Mouse (Mus musculus) brain, embryonic 14.5 days (tissue): Measurements from ENCODE around the gene Eml4. TPM values are rescaled to one million over a fixed set of nuclear protein-coding genes. Genes with fewer than 3 reads are reported as not detected.

Source experiments
- DNase-seq: peaks from one replicate; pipeline ENCODE4 v3.0.0-alpha.2; 2011; ENCODE audit warnings: low read depth
- CTCF ChIP-seq: fragments of 200-500 bp; IDR thresholded peaks from 2 replicates; pipeline ENCODE4 v1.5.1; 2012; ENCODE audit warnings: inconsistent platforms, mild to moderate bottlenecking, moderate library complexity, borderline replicate concordance; ENCODE audit not compliant: insufficient read depth, insufficient read length; ENCODE audit errors: extremely low read depth
- POLR2A ChIP-seq: fragments of 200-500 bp; IDR thresholded peaks from 2 replicates; pipeline ENCODE4 v1.6.1; 2012; ENCODE audit warnings: mild to moderate bottlenecking, inconsistent platforms, borderline replicate concordance; ENCODE audit not compliant: poor library complexity, insufficient read depth, insufficient read length, severe bottlenecking; ENCODE audit errors: extremely low read depth
- polyA plus RNA-seq: library from polyadenylated mRNA; depleted of rRNA; stranded (reverse); fragments of >200 nt; gene quantifications from 2 replicates; pipeline ENCODE4 v1.2.3, GENCODE M21; 2012; rRNA removed

Gene Eml4
- 49.9 and 56.1 TPM in 2 replicates for polyA plus RNA-seq

DNA sequence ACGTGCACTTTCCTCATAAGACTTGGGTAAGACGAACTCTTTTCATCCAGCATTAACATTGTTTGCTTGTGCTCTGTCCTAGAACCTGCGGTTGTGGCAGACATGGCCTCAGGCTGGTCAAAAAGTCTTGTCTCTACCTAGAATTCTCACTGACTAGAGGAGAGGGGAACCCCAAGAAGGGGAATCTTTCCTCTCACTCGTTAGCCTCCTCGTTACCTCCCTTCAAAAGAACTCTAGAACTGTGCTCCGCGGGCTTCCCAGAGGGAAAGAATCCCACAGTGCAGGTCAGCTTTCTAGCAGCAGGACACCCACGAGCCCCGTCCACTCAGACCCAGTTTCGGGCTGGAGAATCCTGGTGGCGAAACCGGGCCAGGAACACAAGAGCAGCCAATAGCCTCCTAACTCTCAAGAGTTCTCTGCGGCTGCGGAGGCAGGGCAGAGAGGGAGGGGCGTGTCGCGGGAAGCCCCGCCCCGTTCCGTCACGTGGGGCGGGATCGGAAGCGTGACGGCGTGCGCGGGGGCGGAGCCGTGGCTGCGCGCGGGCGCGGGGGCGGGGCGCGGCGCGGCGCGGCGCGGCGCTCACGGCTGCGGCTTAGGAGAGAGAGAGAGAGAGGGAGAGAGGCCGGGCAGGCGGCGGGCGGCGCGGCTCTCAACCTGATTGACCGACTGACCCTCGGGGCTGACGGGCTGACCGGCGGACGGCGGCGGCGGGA lies at the start of gene Eml4:
Gene Eml4, plus strand, starts transcription at position 553 of the 713 bp plus-strand sequence.
- DNase-seq = peak; percentile 95
- TF ChIP-seq POLR2A (peak; percentile 84; the same call in 1 of the 2 replicates), CTCF (peak; percentile 4; the same call in 1 of the 2 replicates)

DNA sequence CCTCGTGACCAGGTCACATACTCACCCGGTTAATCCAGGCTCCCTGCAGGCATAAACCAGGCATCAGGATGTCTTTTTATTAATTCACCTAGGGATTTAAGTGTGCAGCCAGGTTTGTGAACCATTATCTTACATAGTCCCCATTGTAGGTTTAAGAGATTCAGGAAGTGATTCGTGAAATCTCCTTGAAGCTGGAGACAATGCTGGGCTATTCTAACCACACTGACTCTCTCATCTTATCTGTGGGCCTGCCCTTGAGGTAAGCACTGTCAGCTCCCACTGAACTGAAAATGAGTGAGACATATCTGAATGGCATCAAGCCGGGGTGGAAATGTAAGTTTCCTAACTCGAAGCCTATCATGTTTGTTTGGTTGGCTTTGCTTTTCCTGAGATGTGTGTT lies 49.3 kb upstream of the Eml4 start:
- TF ChIP-seq CTCF = no peak
- TF ChIP-seq POLR2A = no peak
- DNase-seq = no peak

DNA sequence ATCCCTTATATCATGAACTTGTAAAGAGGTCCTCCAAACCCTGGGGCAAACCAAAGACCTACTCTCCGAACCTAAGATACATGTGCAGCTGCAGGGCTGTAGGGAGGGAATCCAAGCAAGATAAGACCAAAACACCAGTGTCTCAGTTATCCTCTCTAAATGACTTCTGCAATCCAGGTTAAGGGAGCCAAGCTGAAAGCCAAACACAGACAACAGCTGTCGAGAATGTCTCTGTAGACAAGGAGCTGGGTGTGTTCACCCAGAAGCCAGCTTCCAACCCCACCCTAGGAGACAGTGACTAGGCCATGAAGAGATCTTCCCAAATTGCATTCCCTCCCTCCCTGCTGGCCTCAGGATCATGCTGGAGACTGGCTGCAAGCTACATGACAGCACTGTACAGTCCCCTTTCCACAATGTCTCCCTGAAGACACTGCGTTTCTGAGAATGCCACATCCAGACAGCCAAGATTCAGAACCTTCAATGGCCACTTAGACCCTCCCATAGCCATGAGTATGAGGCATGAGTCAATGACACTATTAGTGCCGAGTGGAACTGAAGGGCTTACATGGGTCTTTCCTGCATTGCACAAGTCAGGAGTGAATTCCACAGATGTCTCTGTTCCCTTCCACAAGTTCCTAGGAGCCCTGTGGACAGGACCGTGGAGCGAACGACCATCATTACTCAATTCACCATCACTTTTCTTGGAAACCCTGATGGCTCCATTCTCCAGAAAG lies 46.5 kb upstream of the Eml4 start:
- no peak for DNase-seq
- TF ChIP-seq CTCF (no peak), POLR2A (no peak)

DNA sequence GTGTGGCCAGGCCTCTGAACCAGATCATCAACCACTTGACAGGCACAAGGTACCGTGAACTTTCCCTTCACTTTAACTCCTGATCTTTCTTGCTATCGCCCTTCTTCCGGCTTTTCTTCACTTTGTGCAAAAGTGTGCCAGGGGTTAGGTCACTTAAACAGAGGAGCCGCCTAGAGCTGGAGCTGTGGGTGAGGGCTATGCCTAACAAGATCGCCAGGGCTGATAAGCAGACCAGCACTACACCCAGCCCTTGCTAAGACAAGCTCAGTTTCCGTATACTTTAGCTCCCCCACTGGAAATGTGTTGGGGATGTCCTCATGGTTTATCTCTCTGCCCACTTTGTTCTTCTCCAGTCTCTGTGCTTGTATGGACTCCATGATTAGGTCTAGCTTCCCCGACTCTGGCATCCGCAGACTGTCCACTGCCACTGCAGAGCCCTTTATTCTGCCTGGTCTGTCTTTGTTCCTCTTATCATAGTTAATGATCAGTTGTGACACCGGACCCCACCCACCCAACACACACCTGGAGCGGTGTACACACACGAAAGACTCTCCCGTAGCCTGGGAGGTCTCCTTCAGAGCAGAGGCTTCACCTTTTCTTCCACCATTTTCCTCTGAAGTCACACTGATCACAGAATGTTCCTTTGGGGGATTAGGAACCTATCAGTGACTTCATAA lies 43.6 kb upstream of the Eml4 start:
- DNase-seq = no peak
- TF ChIP-seq CTCF = no peak
- TF ChIP-seq POLR2A = no peak

DNA sequence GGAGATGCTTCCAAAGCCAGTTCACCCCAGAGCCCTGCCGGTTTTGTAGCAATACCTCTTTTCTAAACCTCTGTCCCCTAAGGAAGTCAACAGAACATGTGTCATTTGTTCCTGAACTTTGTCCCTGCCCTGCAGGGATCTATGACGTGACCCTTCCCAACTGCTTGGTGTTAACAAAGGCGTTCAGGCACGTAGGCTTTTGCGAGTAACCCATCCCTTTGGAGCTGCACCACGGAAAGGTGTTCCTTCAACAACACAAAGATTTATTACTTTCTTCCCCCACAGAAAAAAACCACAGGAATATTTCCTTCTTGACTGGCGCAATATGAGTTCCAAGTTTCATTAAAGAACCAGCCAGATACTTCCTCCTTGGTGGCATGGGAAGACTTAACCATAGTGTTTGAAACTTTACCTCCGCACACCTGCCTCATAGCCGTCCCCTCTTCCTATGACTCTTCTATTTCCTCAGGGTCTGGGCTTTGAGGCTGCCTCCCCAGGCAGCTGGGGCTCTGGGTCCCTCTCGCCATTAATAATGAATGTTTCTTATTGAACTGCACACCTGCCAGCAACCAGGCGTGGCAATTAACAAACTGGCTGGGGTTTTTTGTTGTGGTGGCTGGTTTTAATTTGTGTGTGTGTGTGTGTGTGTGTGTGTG lies 43.0 kb upstream of the Eml4 start:
- no peak for DNase-seq
- TF ChIP-seq CTCF = no peak
- no peak for TF ChIP-seq POLR2A

DNA sequence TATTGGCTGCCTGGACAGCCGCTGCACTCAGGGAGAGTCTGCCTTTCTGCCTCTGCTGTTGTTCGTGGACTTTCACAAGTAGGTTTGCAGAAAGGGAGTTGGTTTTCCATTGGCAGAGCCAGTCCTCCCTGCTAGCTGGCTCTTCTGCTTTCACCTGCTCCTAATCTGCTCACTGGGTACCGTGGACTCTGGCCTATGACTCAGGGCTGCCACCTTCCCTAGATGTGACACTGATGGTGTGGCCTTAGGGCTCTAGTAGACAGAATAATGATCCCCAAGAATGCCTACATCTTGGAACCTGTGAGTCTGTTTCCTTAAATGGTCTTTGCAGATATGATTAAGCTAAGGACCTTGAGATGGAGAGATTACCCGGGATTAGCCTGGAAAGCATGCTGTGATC lies 42.3 kb upstream of the Eml4 start:
- TF ChIP-seq CTCF = no peak
- TF ChIP-seq POLR2A = no peak
- DNase-seq = no peak

DNA sequence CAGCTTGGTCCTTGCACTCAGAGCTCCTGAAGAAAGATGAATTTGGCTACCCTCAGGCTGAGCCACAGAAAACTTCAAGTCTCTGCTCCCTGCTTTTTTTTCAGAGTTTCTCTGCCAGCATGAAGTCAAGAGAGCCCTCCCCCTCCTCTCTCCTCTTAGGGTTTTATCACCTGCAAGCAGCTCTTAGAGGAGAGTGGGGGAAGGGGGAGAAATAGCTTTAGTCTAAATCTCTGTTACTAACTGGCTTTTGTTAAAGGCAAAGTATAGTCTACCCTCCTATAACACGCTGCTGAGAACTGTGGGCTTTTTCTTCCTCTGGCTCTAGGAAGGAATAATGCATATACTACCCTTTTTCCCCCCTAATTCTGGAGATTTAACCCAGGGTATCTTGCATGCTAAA lies 41.5 kb upstream of the Eml4 start:
- TF ChIP-seq POLR2A (no peak), CTCF (no peak)
- peak; percentile 53 for DNase-seq

DNA sequence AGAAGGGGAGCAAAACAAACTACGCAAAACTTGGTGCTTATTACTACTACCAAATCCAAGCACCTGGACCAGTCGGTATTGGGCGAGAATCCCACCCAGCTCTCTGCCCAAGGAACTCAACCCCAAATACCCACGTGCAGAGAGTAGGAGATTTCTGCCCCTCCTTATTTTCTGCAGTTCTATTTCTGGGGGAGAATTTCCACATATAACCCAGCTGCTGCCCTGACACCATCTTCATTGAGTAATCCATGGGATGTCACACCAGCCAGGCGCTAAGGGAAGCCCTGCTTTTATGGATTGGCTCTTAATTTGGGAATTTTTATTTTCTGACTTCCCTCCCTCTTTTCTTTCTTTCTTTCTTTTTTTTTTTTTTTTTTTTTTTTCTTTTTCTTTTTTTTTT lies 38.9 kb upstream of the Eml4 start:
- DNase-seq = peak; percentile 29
- TF ChIP-seq CTCF (no peak), POLR2A (no peak)

DNA sequence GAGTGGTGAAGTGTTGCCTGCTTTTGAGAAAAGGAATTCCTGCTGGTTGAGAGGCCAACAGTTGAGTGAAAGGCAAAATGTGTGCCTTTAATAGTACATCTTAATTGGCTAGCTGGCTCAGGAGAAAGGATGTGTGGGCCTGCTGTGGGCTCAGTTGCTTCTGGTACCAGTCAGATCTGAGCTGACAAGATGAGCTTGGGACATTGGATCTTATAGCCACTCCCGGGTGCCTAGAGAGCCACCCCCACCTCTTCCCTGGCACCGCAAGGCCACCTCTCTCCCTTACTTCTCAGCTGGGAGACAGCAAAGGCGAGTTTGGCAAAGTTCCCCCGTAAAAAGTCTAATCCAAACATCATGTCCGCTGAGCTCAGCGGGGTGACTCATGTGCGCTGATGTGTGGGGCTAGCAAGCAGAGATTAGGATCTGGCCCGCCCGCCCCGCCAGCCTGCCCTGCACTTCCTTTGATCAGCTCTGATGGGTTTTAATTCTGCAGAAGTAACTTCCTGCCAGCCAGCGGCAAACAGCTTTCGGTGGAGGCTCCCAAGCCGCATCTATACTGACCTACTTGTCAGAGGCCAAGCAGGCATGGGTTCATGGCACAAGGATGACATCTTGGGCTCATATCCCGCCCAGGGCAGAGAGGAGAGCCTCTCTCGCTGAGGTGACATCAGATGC lies 38.4 kb upstream of the Eml4 start:
- TF ChIP-seq CTCF (no peak), POLR2A (no peak)

DNA sequence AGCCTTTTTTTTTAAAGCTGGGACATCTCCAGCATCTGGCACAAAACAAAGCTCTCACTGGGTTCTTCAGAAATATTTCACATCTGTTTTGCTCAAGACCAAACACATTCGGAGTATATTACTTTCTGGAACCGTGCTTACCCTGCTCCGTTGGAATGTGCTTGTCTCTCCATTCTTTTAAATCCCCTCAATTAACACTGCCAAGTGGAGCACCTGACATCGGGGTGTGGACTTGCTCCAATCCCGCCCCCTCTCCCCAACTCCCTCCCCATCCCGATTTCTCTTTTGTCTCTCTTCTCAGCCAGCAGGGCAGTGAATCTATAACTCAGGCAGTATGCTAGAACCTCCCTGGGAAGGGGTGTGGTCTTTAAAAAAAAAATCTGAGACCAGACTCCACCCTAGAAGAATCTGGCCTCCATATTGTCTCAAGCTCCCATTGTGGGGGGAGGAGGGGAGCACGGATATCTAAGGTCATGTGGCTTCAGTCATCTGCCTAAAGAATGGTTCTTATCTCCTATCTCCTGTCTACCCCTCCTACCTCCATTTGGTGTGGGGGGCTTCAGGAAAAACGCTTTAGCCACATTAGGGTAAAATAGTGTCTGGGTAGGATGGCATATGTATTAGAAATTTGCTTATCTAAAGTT lies 37.6 kb upstream of the Eml4 start:
- DNase-seq = peak; percentile 23
- no peak for TF ChIP-seq CTCF
- TF ChIP-seq POLR2A = no peak

More for the DNA sequence above, 38.4 kb upstream of the Eml4 start:
- peak; percentile 72 for DNase-seq

DNA sequence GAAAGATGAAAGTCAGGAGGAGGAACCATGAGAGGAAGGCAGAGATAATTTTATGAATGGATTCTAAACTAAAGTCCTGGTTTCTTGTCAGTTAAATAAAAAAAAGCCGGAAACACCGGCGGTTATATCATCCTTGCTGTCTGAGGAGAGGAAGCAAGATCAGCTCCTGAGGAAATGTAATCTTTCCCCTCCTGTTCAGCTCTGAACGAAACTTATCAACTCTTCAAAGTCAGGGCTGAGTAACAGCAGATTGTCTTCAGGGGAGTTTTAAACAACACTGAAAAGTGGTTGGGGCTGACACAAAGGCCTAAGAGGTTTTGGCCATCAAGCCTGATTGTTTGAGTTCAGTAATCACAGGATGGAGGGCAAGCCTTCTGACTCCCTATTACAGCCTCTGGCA lies 35.3 kb upstream of the Eml4 start:
- no peak for DNase-seq
- TF ChIP-seq CTCF (no peak), POLR2A (no peak)
